Mouse (Mus musculus): ENCODE data around the gene Mical1.

The Mical1 gene

GRCm38 (mm10) chr10:41520410-41520673 is 44.2 kb downstream of the Mical1 start:
- no peak for DNase-seq (ENCODE audit: extremely low spot score)

- no peak for DNase-seq (ENCODE audit: extremely low spot score)
Measured at GRCm38 (mm10) chr10:41523386-41523785, 47.3 kb downstream of the Mical1 start.

GRCm38 (mm10) chr10:41525696-41526095 is 49.6 kb downstream of the Mical1 start:
- DNase-seq (ENCODE audit: extremely low spot score) = no peak

GRCm38 (mm10) chr10:41529972-41530371 is 53.9 kb downstream of the Mical1 start:
- no peak for DNase-seq (ENCODE audit: extremely low spot score)

GRCm38 (mm10) chr10:41535991-41536390 is 59.9 kb downstream of the Mical1 start:
- DNase-seq (ENCODE audit: extremely low spot score) = no peak

All from embryo, embryonic 9.5 days (tissue).